Mouse (Mus musculus): ENCODE measurements at regions not wholly inside any gene's neighbourhood (a gene's known extent, or its start where the extent isn't known, plus 50 kb on each side); places are given as distances from the start of the nearest gene placed in this dataset.

GRCm38 (mm10) chr3:106879994-106880393 lies 53.9 kb upstream of the Olfr266 start:
- in situ Hi-C loops (cut with MboI, MseI): loop anchor here (5.0 to 10.0 kb wide), 4 partner anchors 85 to 395 kb away; partner anchors contain the start of genes Cd53 and Dennd2d

GRCm38 (mm10) chr3:106903198-106903597 lies 77.1 kb upstream of the Olfr266 start:
- in situ Hi-C loops (cut with MboI, MseI): no loop called here

- in situ Hi-C loops (cut with MboI, MseI): no loop called here
Observed at GRCm38 (mm10) chr3:106906668-106907067, 80.6 kb upstream of the Olfr266 start.

- in situ Hi-C loops (cut with MboI, MseI): loop anchor here (5.0 kb wide), 3 partner anchors 156 to 261 kb away; no protein-coding TSS in a partner anchor
Observed at GRCm38 (mm10) chr3:106936067-106936466, 99.9 kb upstream of the Kcna3 start.

- in situ Hi-C loops (cut with MboI, MseI): no loop called here
Observed at GRCm38 (mm10) chr3:106940095-106940494, 95.9 kb upstream of the Kcna3 start.

GRCm38 (mm10) chr3:106955555-106956446 lies 80.2 kb upstream of the Kcna3 start:
- in situ Hi-C loops (cut with MboI, MseI): loop anchor here (10.0 kb wide), 2 partner anchors 69 to 619 kb away; no protein-coding TSS in a partner anchor

GRCm38 (mm10) chr3:106957162-106957895 lies 78.6 kb upstream of the Kcna3 start:
- in situ Hi-C loops (cut with MboI, MseI): loop anchor here (10.0 kb wide), 2 partner anchors 67 to 617 kb away; no protein-coding TSS in a partner anchor

- in situ Hi-C loops (cut with MboI, MseI): loop anchor here (10.0 kb wide), 2 partner anchors 67 to 617 kb away; no protein-coding TSS in a partner anchor
Observed at GRCm38 (mm10) chr3:106958194-106958593, 77.8 kb upstream of the Kcna3 start.

GRCm38 (mm10) chr3:106960596-106960995 lies 75.4 kb upstream of the Kcna3 start:
- in situ Hi-C loops (cut with MboI, MseI): no loop called here

- in situ Hi-C loops (cut with MboI, MseI): no loop called here
Observed at GRCm38 (mm10) chr3:106962466-106962865, 73.5 kb upstream of the Kcna3 start.

- in situ Hi-C loops (cut with MboI, MseI): no loop called here
Observed at GRCm38 (mm10) chr3:106966198-106966597, 69.8 kb upstream of the Kcna3 start.

GRCm38 (mm10) chr3:106967479-106967878 lies 68.5 kb upstream of the Kcna3 start:
- in situ Hi-C loops (cut with MboI, MseI): no loop called here

GRCm38 (mm10) chr3:106974114-106974789 lies 61.7 kb upstream of the Kcna3 start:
- in situ Hi-C loops (cut with MboI, MseI): no loop called here

- in situ Hi-C loops (cut with MboI, MseI): no loop called here
Observed at GRCm38 (mm10) chr3:106978728-106979127, 57.2 kb upstream of the Kcna3 start.

GRCm38 (mm10) chr3:106980914-106981313 lies 55.1 kb upstream of the Kcna3 start:
- in situ Hi-C loops (cut with MboI, MseI): no loop called here

- in situ Hi-C loops (cut with MboI, MseI): no loop called here
Observed at GRCm38 (mm10) chr3:106981323-106981722, 54.6 kb upstream of the Kcna3 start.

GRCm38 (mm10) chr3:106984231-106984630 lies 51.7 kb upstream of the Kcna3 start:
- in situ Hi-C loops (cut with MboI, MseI): no loop called here
